Mouse (Mus musculus): ENCODE data around the gene Lrfn4. TPM values are rescaled to one million over a fixed set of nuclear protein-coding genes. Genes with fewer than 3 reads are reported as not detected.
"Not testable (repeated sequence)": the region's sequence is repeated elsewhere in the genome, so short reads cannot be mapped to it uniquely, and the experiment has no call there.

The Lrfn4 gene
- polyA plus RNA-seq, 1 experiment: 6.1 TPM

GRCm38 (mm10) chr19:4596071-4596470 is 19.4 kb downstream of the Lrfn4 start:
- Histone ChIP-seq H3K27me3 (replicated peaks; ENCODE audit: control insufficient read depth, insufficient read depth, low read length) (no peaks in the 10 kb centered on the region), H3K4me3 (ENCODE audit: insufficient read depth, low read depth, low read length) (no peak overlapping the region), H3K27ac (ENCODE audit: insufficient read depth, low read depth, low read length) (peak overlapping the region; percentile 69; the same call in 1 of the 2 replicates), H3K36me3 (ENCODE audit: control insufficient read depth, insufficient read depth, low read length) (no peaks in the 10 kb centered on the region), H3K4me1 (ENCODE audit: control insufficient read depth, insufficient read depth, low read length) (peaks cover 24% of the 10 kb centered on the region)
- WGBS: 51% methylated on average over 2 of the region's 2 CpGs
- TF ChIP-seq POLR2A (IDR thresholded peaks at IDR 0.05; ENCODE audit: low read depth, low read length) (no peak), CTCF (conservative IDR thresholded peaks at IDR 0.05; ENCODE audit: insufficient read depth, insufficient read length, low read depth, low read length) (no peak)
- peak; percentile 66 for DNase-seq

- H3K36me3 ChIP-seq (ENCODE audit: control insufficient read depth, insufficient read depth, low read length): no peaks in the 10 kb centered on the region
- no peaks in the 10 kb centered on the region for H3K27me3 ChIP-seq (replicated peaks; ENCODE audit: control insufficient read depth, insufficient read depth, low read length)
- peaks cover 19% of the 10 kb centered on the region for H3K4me1 ChIP-seq (ENCODE audit: control insufficient read depth, insufficient read depth, low read length)
- peak overlapping the region; percentile 89 for H3K27ac ChIP-seq (ENCODE audit: insufficient read depth, low read depth, low read length)
- DNase-seq: peak; percentile 93
- peak overlapping the region; percentile 32 for H3K4me3 ChIP-seq (ENCODE audit: insufficient read depth, low read depth, low read length)
- WGBS: 39% methylated on average over 7 of the region's 7 CpGs
- TF ChIP-seq POLR2A (IDR thresholded peaks at IDR 0.05; ENCODE audit: low read depth, low read length): no peak
- TF ChIP-seq CTCF (conservative IDR thresholded peaks at IDR 0.05; ENCODE audit: insufficient read depth, insufficient read length, low read depth, low read length): no peak
Observed at GRCm38 (mm10) chr19:4593792-4594522, 21.5 kb downstream of the Lrfn4 start.

GRCm38 (mm10) chr19:4590025-4590424 is 25.4 kb downstream of the Lrfn4 start:
- TF ChIP-seq CTCF (conservative IDR thresholded peaks at IDR 0.05; ENCODE audit: insufficient read depth, insufficient read length, low read depth, low read length): no peak
- no peak for TF ChIP-seq POLR2A (IDR thresholded peaks at IDR 0.05; ENCODE audit: low read depth, low read length)
- no peaks in the 10 kb centered on the region for H3K36me3 ChIP-seq (ENCODE audit: control insufficient read depth, insufficient read depth, low read length)
- peak; percentile 60 for DNase-seq
- H3K27ac ChIP-seq (ENCODE audit: insufficient read depth, low read depth, low read length): no peak overlapping the region
- 63% methylated on average over 3 of the region's 3 CpGs for WGBS
- peaks cover 14% of the 10 kb centered on the region for H3K4me1 ChIP-seq (ENCODE audit: control insufficient read depth, insufficient read depth, low read length)
- no peak overlapping the region for H3K4me3 ChIP-seq (ENCODE audit: insufficient read depth, low read depth, low read length)
- no peaks in the 10 kb centered on the region for H3K27me3 ChIP-seq (replicated peaks; ENCODE audit: control insufficient read depth, insufficient read depth, low read length)

- no peak for DNase-seq
- 73% methylated on average over 1 of the region's 1 CpGs for WGBS
- no peaks in the 10 kb centered on the region for H3K27me3 ChIP-seq (replicated peaks; ENCODE audit: control insufficient read depth, insufficient read depth, low read length)
- peaks cover 14% of the 10 kb centered on the region for H3K4me1 ChIP-seq (ENCODE audit: control insufficient read depth, insufficient read depth, low read length)
- H3K4me3 ChIP-seq (ENCODE audit: insufficient read depth, low read depth, low read length): no peak overlapping the region
- H3K27ac ChIP-seq (ENCODE audit: insufficient read depth, low read depth, low read length): no peak overlapping the region
- no peaks in the 10 kb centered on the region for H3K36me3 ChIP-seq (ENCODE audit: control insufficient read depth, insufficient read depth, low read length)
- TF ChIP-seq POLR2A (IDR thresholded peaks at IDR 0.05; ENCODE audit: low read depth, low read length) (no peak), CTCF (conservative IDR thresholded peaks at IDR 0.05; ENCODE audit: insufficient read depth, insufficient read length, low read depth, low read length) (peak; percentile 76)
Observed at GRCm38 (mm10) chr19:4589081-4589480, 26.4 kb downstream of the Lrfn4 start.

GRCm38 (mm10) chr19:4588430-4588829 is 27.0 kb downstream of the Lrfn4 start:
- WGBS: 49% methylated on average over 3 of the region's 3 CpGs
- DNase-seq: peak; percentile 57
- peaks cover 11% of the 10 kb centered on the region for H3K4me1 ChIP-seq (ENCODE audit: control insufficient read depth, insufficient read depth, low read length)
- H3K27me3 ChIP-seq (replicated peaks; ENCODE audit: control insufficient read depth, insufficient read depth, low read length): no peaks in the 10 kb centered on the region
- H3K36me3 ChIP-seq (ENCODE audit: control insufficient read depth, insufficient read depth, low read length): no peaks in the 10 kb centered on the region
- TF ChIP-seq POLR2A (IDR thresholded peaks at IDR 0.05; ENCODE audit: low read depth, low read length): no peak
- TF ChIP-seq CTCF (conservative IDR thresholded peaks at IDR 0.05; ENCODE audit: insufficient read depth, insufficient read length, low read depth, low read length): no peak
- H3K4me3 ChIP-seq (ENCODE audit: insufficient read depth, low read depth, low read length): no peak overlapping the region
- peak overlapping the region; percentile 58; the same call in 1 of the 2 replicates for H3K27ac ChIP-seq (ENCODE audit: insufficient read depth, low read depth, low read length)

GRCm38 (mm10) chr19:4587426-4587825 is 28.0 kb downstream of the Lrfn4 start:
- no peak overlapping the region for H3K27ac ChIP-seq (ENCODE audit: insufficient read depth, low read depth, low read length)
- H3K27me3 ChIP-seq (replicated peaks; ENCODE audit: control insufficient read depth, insufficient read depth, low read length): no peaks in the 10 kb centered on the region
- H3K36me3 ChIP-seq (ENCODE audit: control insufficient read depth, insufficient read depth, low read length): no peaks in the 10 kb centered on the region
- peaks cover 6% of the 10 kb centered on the region; the same call in 1 of the 2 replicates for H3K4me1 ChIP-seq (ENCODE audit: control insufficient read depth, insufficient read depth, low read length)
- H3K4me3 ChIP-seq (ENCODE audit: insufficient read depth, low read depth, low read length): no peak overlapping the region
- DNase-seq: no peak
- no peak for TF ChIP-seq POLR2A (IDR thresholded peaks at IDR 0.05; ENCODE audit: low read depth, low read length)
- no peak for TF ChIP-seq CTCF (conservative IDR thresholded peaks at IDR 0.05; ENCODE audit: insufficient read depth, insufficient read length, low read depth, low read length)
- WGBS: 51% methylated on average over 2 of the region's 2 CpGs

- DNase-seq; H3K4me1 ChIP-seq (ENCODE audit: control insufficient read depth, insufficient read depth, low read length); H3K27ac ChIP-seq (ENCODE audit: insufficient read depth, low read depth, low read length); H3K27me3 ChIP-seq (replicated peaks; ENCODE audit: control insufficient read depth, insufficient read depth, low read length); H3K36me3 ChIP-seq (ENCODE audit: control insufficient read depth, insufficient read depth, low read length); H3K4me3 ChIP-seq (ENCODE audit: insufficient read depth, low read depth, low read length): not testable (repeated sequence)
Observed at GRCm38 (mm10) chr19:4586783-4587182, 28.7 kb downstream of the Lrfn4 start.

Measured in kidney, adult 2 months (tissue).